Mouse (Mus musculus) left cerebral cortex, adult 2 months (tissue): Measurements from ENCODE around the gene Frs2. TPM values are rescaled to one million over a fixed set of nuclear protein-coding genes. Genes with fewer than 3 reads are reported as not detected.
A peak's percentile ranks its signal among the peaks of the same experiment; 100 is the strongest.

ENCODE experiments used
- DNase-seq, 2 experiments: peaks; one replicate each; pipeline ENCODE4 v3.0.0; 2021 to 2022; ENCODE audit warnings: low spot score in 2 of 2, mixed read lengths in 1 of 2; ENCODE audit errors: extremely low spot score in 1 of 2
- H3K27ac ChIP-seq: fragments of 200-600 bp; 2 replicates; pipeline ENCODE4 v1.8.1; 2022
- H3K4me3 ChIP-seq: fragments of 200-600 bp; 2 replicates; pipeline ENCODE4 v1.8.1; 2022
- CTCF ChIP-seq: fragments of 200-600 bp; IDR thresholded peaks from 2 replicates; pipeline ENCODE4 v1.8.1; 2022; ENCODE audit warnings: antibody characterized with exemption, mild to moderate bottlenecking, moderate library complexity
- intact Hi-C: fragments of 180-260 bp; cut with DNase I; formaldehyde crosslinking; loops from one replicate; pipeline ENCODE4 v1.15.1; 2025
- total RNA-seq, 2 experiments: library from RNA; stranded (reverse); gene quantifications; 2 replicates each; pipeline ENCODE4 v1.2.3; 2021

Gene Frs2
- total RNA-seq, 2 experiments from 2014 or later, result 36.6 to 36.9 TPM

DNA sequence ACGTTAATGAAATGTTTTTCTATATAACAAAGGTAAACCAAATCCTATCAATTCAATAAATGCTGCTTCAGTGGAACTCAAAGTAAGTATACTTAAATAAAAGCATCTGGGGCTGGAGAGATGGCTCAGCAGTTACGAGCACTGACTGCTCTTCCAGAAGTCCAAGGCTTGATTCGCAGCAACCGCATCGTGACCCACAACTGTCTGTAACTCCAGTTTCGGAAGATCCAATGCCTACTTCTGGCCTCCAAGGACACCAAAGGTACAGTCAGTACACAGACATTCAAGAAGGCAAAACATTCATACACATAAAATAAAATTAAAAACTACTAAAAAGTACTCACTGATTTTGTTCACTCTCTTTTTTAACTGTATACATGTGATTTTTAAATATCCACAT lies 52.2 kb downstream of the Frs2 start:
- no peak overlapping the region for H3K4me3 ChIP-seq
- no peak for TF ChIP-seq CTCF
- no peak overlapping the region for H3K27ac ChIP-seq
- intact Hi-C loops, result no loop called here
- DNase-seq, result no peak

DNA sequence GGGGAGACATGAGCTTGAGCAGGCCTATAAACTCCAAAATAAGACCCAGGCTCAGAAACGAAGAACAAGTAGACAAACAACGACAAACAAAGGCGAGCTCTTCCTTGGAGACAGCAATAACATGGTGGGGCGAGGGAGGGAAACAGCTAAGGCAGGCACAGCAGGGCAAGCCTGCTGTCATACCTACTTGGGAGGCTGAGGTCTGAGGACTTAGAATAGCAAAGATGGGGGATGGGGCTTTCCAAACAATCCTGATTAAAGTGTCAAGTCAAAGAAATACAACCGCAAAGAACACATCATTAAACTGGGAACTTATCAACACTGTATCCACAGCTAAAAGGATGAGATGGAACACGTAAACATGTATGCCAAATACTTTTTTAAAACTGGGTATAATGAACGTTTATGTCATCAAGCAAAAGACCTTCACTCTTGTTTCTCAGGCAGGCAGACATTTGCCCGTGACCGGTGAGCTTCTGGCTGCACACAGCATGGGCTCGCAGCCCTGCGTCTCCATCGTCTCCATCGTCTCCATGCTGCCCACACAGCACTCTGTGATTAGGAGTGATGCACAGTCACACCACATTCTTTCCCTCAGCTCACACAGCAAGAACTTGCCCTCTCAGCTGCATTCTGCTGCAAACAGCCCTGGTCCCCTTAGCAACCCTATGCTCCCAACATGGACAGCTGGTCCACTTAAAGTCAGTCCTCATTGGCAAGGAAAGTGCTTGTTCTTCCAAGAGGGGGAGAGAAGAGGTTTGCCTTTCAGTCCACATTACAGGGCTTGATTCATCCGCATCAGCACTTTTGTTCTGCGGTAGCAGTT lies 53.6 kb downstream of the Frs2 start:
- no peak overlapping the region for H3K4me3 ChIP-seq
- no peak for TF ChIP-seq CTCF
- intact Hi-C loops, result no loop called here
- peak overlapping the region; percentile 5 for H3K27ac ChIP-seq
- no peak for DNase-seq

DNA sequence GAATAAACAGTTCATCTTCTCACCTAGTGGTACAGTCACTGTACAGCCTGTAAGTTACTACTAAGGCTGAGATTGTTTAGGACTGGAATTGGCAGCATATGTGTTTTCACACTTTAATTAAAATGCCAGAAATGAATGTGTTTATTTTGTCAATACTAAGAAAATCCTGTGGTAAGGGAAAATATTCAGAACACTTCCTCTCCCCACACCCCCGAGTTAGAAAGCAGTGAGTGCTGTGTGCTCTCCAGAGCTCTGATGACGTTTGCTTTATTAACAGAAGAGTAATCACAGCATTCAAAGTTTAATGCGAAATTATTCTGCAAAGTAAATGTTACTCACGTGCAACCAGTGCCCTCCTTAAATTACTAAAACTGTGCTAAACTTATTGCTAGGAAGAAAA lies 58.7 kb downstream of the Frs2 start:
- DNase-seq, result no peak
- H3K27ac ChIP-seq, result no peak overlapping the region
- intact Hi-C loops, result no loop called here
- no peak overlapping the region for H3K4me3 ChIP-seq
- TF ChIP-seq CTCF, result no peak; the same call in 1 of the 2 replicates

DNA sequence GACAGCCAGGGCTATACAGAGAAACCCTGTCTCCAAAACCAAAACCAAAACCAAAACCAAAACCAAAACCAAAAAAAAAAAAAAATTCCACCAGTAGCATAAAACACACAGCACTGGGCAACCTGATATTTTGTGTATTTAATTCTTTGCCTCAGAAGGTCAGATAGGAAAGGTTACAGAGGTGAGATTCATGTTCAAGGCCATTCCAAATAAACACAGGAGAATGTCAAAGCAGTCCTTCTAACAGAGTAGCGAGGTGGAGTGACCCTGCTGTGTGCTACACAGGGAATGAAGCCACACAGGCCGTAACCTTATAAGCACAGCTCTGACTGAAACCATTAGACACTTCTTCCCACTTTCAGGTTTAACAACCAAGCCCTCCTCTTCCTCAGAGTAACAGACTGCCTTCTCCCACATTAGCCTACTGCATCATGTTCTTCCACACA lies 66.4 kb downstream of the Frs2 start:
- TF ChIP-seq CTCF, result no peak
- Histone ChIP-seq H3K27ac (no peak overlapping the region), H3K4me3 (no peak overlapping the region)
- DNase-seq, result no peak
- intact Hi-C loops, result loop anchor here (5.0 kb wide), 2 partner anchors 65 to 125 kb away; partner anchors contain the start of gene Frs2

DNA sequence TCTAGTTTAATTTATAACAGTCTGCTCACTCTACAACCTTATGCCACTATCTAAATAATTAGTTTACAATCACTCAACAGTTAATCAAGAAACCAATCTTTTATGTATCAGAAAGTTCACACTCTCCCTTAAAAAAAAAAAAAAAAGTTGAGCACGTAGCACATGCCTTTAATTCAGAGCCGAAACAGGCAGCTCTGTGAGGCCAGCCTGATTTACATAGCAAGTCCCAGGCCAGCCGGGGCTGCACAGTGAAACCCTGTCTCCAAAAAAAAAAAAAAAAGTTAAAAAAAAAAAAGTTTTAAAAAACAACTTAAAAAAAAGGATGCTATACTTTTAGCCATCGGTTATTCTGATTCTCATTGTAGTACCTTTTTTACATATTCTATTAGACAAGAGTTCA lies 67.0 kb downstream of the Frs2 start:
- Histone ChIP-seq H3K27ac (no peak overlapping the region), H3K4me3 (no peak overlapping the region)
- TF ChIP-seq CTCF, result no peak
- no peak for DNase-seq
- intact Hi-C loops, result loop anchor here (5.0 kb wide), 2 partner anchors 66 to 126 kb away; partner anchors contain the start of gene Frs2

DNA sequence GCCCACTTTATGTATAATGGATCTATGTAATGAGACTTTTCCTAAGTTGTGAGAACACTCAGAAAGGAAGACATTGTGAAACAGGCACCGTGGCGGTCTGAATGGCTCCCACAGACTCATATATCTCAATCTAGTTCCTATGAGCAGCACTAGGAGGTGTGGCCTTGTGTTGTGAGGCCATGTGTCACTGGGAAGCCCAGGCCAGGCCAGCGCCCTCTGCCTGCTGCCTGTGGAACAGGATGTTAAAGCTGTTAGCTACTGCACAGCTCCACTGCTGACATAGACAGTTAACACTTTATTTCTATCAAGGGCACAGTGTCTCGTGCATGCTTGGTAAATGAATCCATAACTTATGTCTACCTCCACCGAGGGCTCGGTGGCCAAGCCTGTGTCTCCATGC lies 70.0 kb downstream of the Frs2 start:
- DNase-seq, result no peak

DNA sequence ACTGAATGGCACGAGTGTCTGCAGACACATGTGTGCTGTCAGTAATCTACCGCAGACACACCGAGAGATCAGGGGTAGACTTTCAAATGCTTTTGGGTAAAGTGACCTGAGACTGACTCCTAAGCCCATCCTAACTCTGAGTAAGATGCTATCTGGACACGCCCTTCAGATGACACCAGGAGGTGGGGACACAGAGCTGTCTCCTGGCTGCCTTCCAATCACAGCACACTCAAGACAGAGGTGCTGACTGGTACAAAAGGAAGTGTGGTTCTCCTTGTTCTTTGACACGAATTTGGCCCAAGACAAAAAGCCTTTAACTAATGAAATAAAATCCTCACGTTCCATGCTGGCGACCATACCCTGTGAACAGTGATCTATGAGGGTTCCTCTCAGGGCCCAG lies 75.2 kb downstream of the Frs2 start:
- TF ChIP-seq CTCF, result no peak
- H3K27ac ChIP-seq, result no peak overlapping the region
- no peak for DNase-seq
- intact Hi-C loops, result no loop called here
- no peak overlapping the region for H3K4me3 ChIP-seq

More for the DNA sequence above, 70.0 kb downstream of the Frs2 start:
- Histone ChIP-seq H3K4me3 (no peak overlapping the region), H3K27ac (no peak overlapping the region)
- intact Hi-C loops, result no loop called here
- peak; percentile 42 for TF ChIP-seq CTCF

DNA sequence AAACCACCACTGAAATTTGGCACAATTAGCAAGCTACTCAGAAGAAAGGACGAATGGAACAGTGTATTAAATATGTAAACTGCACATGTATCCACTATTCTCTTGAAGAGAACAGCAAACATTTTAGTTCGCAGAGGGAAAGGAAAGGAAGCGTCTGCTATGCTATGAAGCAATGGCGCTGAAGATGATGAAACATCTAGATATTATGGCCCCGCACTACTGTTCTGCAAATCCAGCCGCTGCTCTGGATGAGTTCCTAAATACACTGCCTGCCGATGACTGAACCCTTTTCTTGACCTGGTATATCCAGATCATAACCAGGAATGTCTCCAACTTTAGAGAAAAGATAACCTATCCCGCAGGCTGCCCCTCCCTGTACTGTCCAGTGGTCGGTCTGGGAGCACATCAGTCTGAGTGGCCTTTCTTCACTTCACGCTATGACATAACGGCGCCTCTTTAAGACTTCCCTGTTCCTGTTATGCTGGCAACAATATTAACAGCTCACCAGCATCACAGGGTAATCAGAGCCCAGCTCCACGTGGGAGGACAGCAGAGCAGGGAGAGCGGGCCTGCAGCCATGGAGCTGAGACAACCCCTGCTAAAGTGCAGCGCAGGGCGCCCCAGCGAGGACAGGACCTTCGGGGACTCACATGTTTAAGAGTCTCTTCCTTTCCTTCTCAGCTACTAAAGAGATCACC lies 76.0 kb downstream of the Frs2 start:
- TF ChIP-seq CTCF, result no peak
- H3K4me3 ChIP-seq, result no peak overlapping the region
- no peak for DNase-seq
- no peak overlapping the region for H3K27ac ChIP-seq
- intact Hi-C loops, result no loop called here

DNA sequence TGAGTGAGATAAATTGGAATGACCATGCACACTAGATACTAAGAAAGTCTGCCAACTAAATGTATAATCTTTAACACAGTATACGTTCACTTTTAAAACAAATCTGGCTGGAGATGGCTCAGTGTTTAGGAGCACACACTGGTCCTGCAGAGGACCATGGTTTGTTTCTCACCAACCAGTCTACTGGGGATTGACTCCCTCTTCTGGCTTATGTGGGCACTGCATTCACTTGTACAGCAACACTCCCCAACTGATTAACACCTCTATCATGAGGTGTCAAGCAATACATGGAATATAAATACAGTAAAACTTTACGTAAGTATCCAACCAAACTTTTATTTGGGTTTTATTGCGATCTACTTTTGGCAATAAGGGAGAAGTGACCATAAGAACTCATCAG lies 79.2 kb downstream of the Frs2 start:
- DNase-seq, result no peak
- TF ChIP-seq CTCF, result peak; percentile 19
- intact Hi-C loops, result no loop called here
- Histone ChIP-seq H3K4me3 (no peak overlapping the region), H3K27ac (no peak overlapping the region)

DNA sequence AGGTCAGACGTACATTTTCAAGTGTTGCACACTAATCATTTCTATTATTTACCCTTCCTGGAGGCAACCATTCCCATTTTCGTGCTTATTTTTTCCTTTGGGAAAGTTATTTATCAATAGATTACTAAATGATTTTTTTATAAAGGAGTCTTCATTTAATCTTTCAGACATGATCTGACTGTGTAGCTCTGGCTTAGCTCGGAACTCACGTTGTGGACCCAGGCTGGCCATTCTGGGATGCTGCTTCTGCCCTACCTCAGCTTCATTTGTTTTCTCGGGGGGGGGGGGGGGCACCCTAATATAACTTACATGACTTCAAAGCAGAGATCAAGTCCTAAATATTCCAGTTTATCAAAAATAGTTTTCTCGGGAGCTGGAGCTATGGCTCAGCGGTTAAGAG lies 84.3 kb downstream of the Frs2 start:
- TF ChIP-seq CTCF, result no peak
- intact Hi-C loops, result loop anchor here (5.0 kb wide), 2 partner anchors 143 to 158 kb away; partner anchors contain the start of gene Yeats4
- H3K27ac ChIP-seq, result peak overlapping the region; percentile 81
- no peak for DNase-seq
- peak overlapping the region; percentile 98 for H3K4me3 ChIP-seq

DNA sequence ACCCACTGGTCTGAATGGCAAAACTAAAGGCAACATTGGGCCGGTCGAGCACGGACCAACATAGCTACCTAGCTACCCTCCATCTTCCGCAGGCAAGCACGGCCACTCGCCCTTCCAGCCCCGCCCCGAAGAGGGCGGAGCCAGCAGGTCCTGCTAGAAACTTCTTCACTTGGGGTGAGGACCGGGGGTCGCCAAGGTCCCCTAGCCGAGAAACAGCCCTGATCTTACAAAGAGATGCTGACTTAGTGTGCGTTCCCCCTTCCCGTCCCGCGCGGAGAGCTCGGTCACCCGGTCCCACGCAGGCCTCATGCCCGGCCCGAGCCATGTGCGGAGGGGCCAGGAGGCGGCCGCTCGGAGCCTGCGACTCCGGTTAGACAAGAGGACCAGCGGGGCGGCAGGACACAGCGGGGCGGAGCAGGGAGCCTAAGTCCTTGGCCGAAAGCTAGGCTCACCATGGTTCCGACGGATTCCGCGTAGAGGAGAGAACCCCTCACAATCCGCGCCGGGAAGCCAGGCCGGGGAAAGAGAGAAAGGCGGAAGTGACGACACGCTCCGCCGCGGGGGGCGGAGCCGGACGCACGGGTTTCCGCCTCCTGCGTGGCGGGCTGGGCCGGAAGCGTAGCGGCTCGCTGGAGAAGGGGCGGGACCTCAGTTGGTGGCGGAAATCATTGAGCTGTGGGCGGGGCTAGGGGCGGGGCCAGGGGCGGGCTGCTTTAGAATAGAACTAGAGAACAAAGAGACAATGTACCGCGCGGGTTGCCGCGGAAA lies 84.9 kb downstream of the Frs2 start, which contains the start of gene Cct2:
Cct2 (minus strand) TSS at position 561 of the 768 bp plus-strand sequence.
- Histone ChIP-seq H3K27ac (peak within 1 kb of the TSS; percentile 81), H3K4me3 (peak within 1 kb of the TSS; percentile 98)
- DNase-seq, result peak; percentile 87 to 89
- intact Hi-C loops, result loop anchor here (1.0 to 5.0 kb wide), 3 partner anchors 85 to 159 kb away; partner anchors contain the start of genes Frs2 and Yeats4
- no peak; the same call in 1 of the 2 replicates for TF ChIP-seq CTCF
